Mouse (Mus musculus): ENCODE data around the gene Cbarp.

- no peak for TF ChIP-seq CTCF (IDR thresholded peaks at IDR 0.05; ENCODE audit: low read depth)
- TF ChIP-seq EP300 (IDR thresholded peaks at IDR 0.05; ENCODE audit: low read depth) = no peak
Measured at GRCm38 (mm10) chr10:80117736-80118135, 22.9 kb downstream of the Cbarp start.
